Mouse (Mus musculus) heart, embryonic 16.5 days (tissue): ENCODE measurements around the gene Lmx1a. TPM values are rescaled to one million over a fixed set of nuclear protein-coding genes. Genes with fewer than 3 reads are reported as not detected.

Experiments used
- ATAC-seq: fragments of 200-750 bp; cut with Nextera tagmentation; replicated peaks from 2 replicates; pipeline ENCODE4 v1.8.0; 2017; ENCODE audit warnings: moderate number of reproducible peaks; ENCODE audit not compliant: insufficient read depth, low FRiP score; ENCODE audit errors: extremely low read depth
- H3K27ac ChIP-seq: fragments of 300-500 bp; sonication (generic); 2 replicates; pipeline ENCODE4 v1.5.1; 2014; ENCODE audit warnings: mild to moderate bottlenecking, low read length, control low read depth, moderate library complexity
- H3K27me3 ChIP-seq: fragments of 300-500 bp; sonication (generic); 2 replicates; pipeline ENCODE4 v1.6.1; 2014; ENCODE audit warnings: low read length, mixed read lengths; ENCODE audit not compliant: control insufficient read depth, insufficient read depth
- H3K36me3 ChIP-seq: fragments of 300-500 bp; sonication (generic); 2 replicates; pipeline ENCODE4 v1.6.1; 2014; ENCODE audit not compliant: control insufficient read depth, insufficient read depth
- H3K4me1 ChIP-seq: fragments of 300-500 bp; sonication (generic); 2 replicates; pipeline ENCODE4 v1.6.1; 2014; ENCODE audit warnings: low read length, mixed read lengths; ENCODE audit not compliant: control insufficient read depth, insufficient read depth
- H3K4me2 ChIP-seq: fragments of 300-500 bp; sonication (generic); 2 replicates; pipeline ENCODE4 v1.6.1; 2014; ENCODE audit warnings: low read depth, mild to moderate bottlenecking, control low read depth, low read length
- H3K4me3 ChIP-seq: fragments of 300-500 bp; sonication (generic); 2 replicates; pipeline ENCODE4 v1.5.1; 2014; ENCODE audit warnings: mild to moderate bottlenecking, control low read depth, low read length
- H3K9ac ChIP-seq: fragments of 300-500 bp; sonication (generic); 2 replicates; pipeline ENCODE4 v1.6.1; 2014; ENCODE audit warnings: low read length, control low read depth
- H3K9me3 ChIP-seq: fragments of 300-500 bp; sonication (generic); replicated peaks from 2 replicates; pipeline ENCODE4 v1.6.1; 2016; ENCODE audit warnings: low read length; ENCODE audit not compliant: control insufficient read depth
- WGBS: fragments of 180-500 bp; shearing (Covaris S2); extraction: QIAGEN DNeasy Blood & Tissue Kit; methylation state at CpG from one replicate; pipeline ENCODE4 v1.1.7; 2014; 5-methylcytosine and 5-hydroxymethylcytosine counted together
- polyA plus RNA-seq: library from polyadenylated mRNA; unstranded; fragments of >200 nt; fragmentation: Nextera tagmentation; extraction: Ambion mirVana; gene quantifications from 2 replicates; pipeline ENCODE4 v1.2.1, GENCODE M21; 2015

The Lmx1a gene
- polyA plus RNA-seq, 1 experiment from 2014 or later: not detected

- no peak for ATAC-seq
- 56% methylated on average over 6 of the region's 6 CpGs for whole genome bisulfite sequencing
- no peak overlapping the region for H3K27ac ChIP-seq
Measured at GRCm38 (mm10) chr1:167817028-167817427, 128.0 kb downstream of the Lmx1a start.

GRCm38 (mm10) chr1:167817616-167818015 is 128.6 kb downstream of the Lmx1a start:
- H3K27me3 ChIP-seq: 0 out of 2 replicates have a peak, but pooled peaks cover 2% of the 10 kb centered on the region
- ATAC-seq: no peak
- WGBS: 6% methylated on average over 1 of the region's 1 CpGs

More at GRCm38 (mm10) chr1:167817028-167817427, 128.0 kb downstream of the Lmx1a start:
- Histone ChIP-seq H3K36me3 (no peaks in the 10 kb centered on the region), H3K4me1 (no peaks in the 10 kb centered on the region), H3K27me3 (0 out of 2 replicates have a peak, but pooled peaks cover 2% of the 10 kb centered on the region), H3K9me3 (no peaks in the 10 kb centered on the region), H3K9ac (no peak overlapping the region), H3K4me3 (no peak overlapping the region), H3K4me2 (no peak overlapping the region)

GRCm38 (mm10) chr1:167820031-167820430 is 131.0 kb downstream of the Lmx1a start:
- Histone ChIP-seq H3K9ac (no peak overlapping the region), H3K4me1 (no peaks in the 10 kb centered on the region), H3K9me3 (no peaks in the 10 kb centered on the region), H3K4me3 (no peak overlapping the region), H3K27me3 (no peaks in the 10 kb centered on the region), H3K4me2 (no peak overlapping the region), H3K36me3 (no peaks in the 10 kb centered on the region), H3K27ac (no peak overlapping the region)
- 86% methylated on average over 6 of the region's 6 CpGs for WGBS
- ATAC-seq: no peak

More at GRCm38 (mm10) chr1:167817616-167818015, 128.6 kb downstream of the Lmx1a start:
- H3K4me2 ChIP-seq: no peak overlapping the region
- no peaks in the 10 kb centered on the region for H3K36me3 ChIP-seq
- H3K27ac ChIP-seq: no peak overlapping the region
- no peak overlapping the region for H3K9ac ChIP-seq
- H3K4me1 ChIP-seq: no peaks in the 10 kb centered on the region
- no peaks in the 10 kb centered on the region for H3K9me3 ChIP-seq
- no peak overlapping the region for H3K4me3 ChIP-seq

- no peaks in the 10 kb centered on the region for H3K36me3 ChIP-seq
- no peak overlapping the region for H3K27ac ChIP-seq
- ATAC-seq: no peak
- H3K27me3 ChIP-seq: no peaks in the 10 kb centered on the region
- no peak overlapping the region for H3K9ac ChIP-seq
- no peak overlapping the region for H3K4me2 ChIP-seq
- no peak overlapping the region for H3K4me3 ChIP-seq
- no peaks in the 10 kb centered on the region for H3K4me1 ChIP-seq
- WGBS: 12% methylated on average over 1 of the region's 1 CpGs
- no peaks in the 10 kb centered on the region for H3K9me3 ChIP-seq
Measured at GRCm38 (mm10) chr1:167821125-167821524, 132.1 kb downstream of the Lmx1a start.

GRCm38 (mm10) chr1:167830291-167830690 is 141.3 kb downstream of the Lmx1a start:
- H3K4me1 ChIP-seq: no peaks in the 10 kb centered on the region
- H3K4me2 ChIP-seq: no peak overlapping the region
- no peaks in the 10 kb centered on the region for H3K36me3 ChIP-seq
- H3K9me3 ChIP-seq: no peaks in the 10 kb centered on the region
- no peak overlapping the region for H3K4me3 ChIP-seq
- WGBS: 61% methylated on average over 7 of the region's 7 CpGs
- no peak overlapping the region for H3K27ac ChIP-seq
- H3K9ac ChIP-seq: no peak overlapping the region
- H3K27me3 ChIP-seq: no peaks in the 10 kb centered on the region
- no peak for ATAC-seq

- no peaks in the 10 kb centered on the region for H3K27me3 ChIP-seq
- H3K4me2 ChIP-seq: no peak overlapping the region
- no peak overlapping the region for H3K9ac ChIP-seq
- no peaks in the 10 kb centered on the region for H3K9me3 ChIP-seq
- H3K36me3 ChIP-seq: no peaks in the 10 kb centered on the region
- H3K4me1 ChIP-seq: no peaks in the 10 kb centered on the region
- WGBS: 83% methylated on average over 3 of the region's 3 CpGs
- H3K4me3 ChIP-seq: no peak overlapping the region
- ATAC-seq: no peak
- no peak overlapping the region for H3K27ac ChIP-seq
Measured at GRCm38 (mm10) chr1:167831601-167832000, 142.6 kb downstream of the Lmx1a start.

GRCm38 (mm10) chr1:167854801-167855200 is 165.8 kb downstream of the Lmx1a start:
- WGBS: 55% methylated on average over 4 of the region's 4 CpGs

GRCm38 (mm10) chr1:167872028-167872427 is 183.0 kb downstream of the Lmx1a start:
- no peaks in the 10 kb centered on the region for H3K9me3 ChIP-seq
- no peak for ATAC-seq
- no peak overlapping the region for H3K27ac ChIP-seq
- H3K36me3 ChIP-seq: no peaks in the 10 kb centered on the region
- WGBS: 57% methylated on average over 1 of the region's 1 CpGs
- H3K27me3 ChIP-seq: no peaks in the 10 kb centered on the region
- no peak overlapping the region for H3K9ac ChIP-seq
- H3K4me1 ChIP-seq: no peaks in the 10 kb centered on the region
- H3K4me2 ChIP-seq: no peak overlapping the region
- no peak overlapping the region for H3K4me3 ChIP-seq

More at GRCm38 (mm10) chr1:167854801-167855200, 165.8 kb downstream of the Lmx1a start:
- no peaks in the 10 kb centered on the region for H3K9me3 ChIP-seq
- no peaks in the 10 kb centered on the region for H3K27me3 ChIP-seq
- H3K36me3 ChIP-seq: no peaks in the 10 kb centered on the region
- no peak overlapping the region for H3K27ac ChIP-seq
- H3K4me1 ChIP-seq: no peaks in the 10 kb centered on the region
- ATAC-seq: no peak
- H3K4me2 ChIP-seq: no peak overlapping the region
- no peak overlapping the region for H3K4me3 ChIP-seq
- no peak overlapping the region for H3K9ac ChIP-seq

- Histone ChIP-seq H3K4me3 (no peak overlapping the region), H3K9me3 (no peaks in the 10 kb centered on the region), H3K4me1 (no peaks in the 10 kb centered on the region), H3K27ac (no peak overlapping the region), H3K4me2 (no peak overlapping the region), H3K36me3 (no peaks in the 10 kb centered on the region), H3K27me3 (no peaks in the 10 kb centered on the region), H3K9ac (no peak overlapping the region)
- ATAC-seq: no peak
- 69% methylated on average over 3 of the region's 3 CpGs for WGBS
Measured at GRCm38 (mm10) chr1:167874099-167874498, 185.1 kb downstream of the Lmx1a start.
